Mouse (Mus musculus) lung, embryonic 16.5 days (tissue): ENCODE results near the gene Gan. TPM values are rescaled to one million over a fixed set of nuclear protein-coding genes. Genes with fewer than 3 reads are reported as not detected.
A peak's percentile ranks its signal among the peaks of the same experiment; 100 is the strongest.

Experiments
- ATAC-seq: fragments of 200-750 bp; cut with Nextera tagmentation; 2 replicates; pipeline ENCODE4 v1.8.0; 2017; ENCODE audit warnings: low read depth, mild to moderate bottlenecking, moderate library complexity
- H3K27ac ChIP-seq: fragments of 300-500 bp; sonication (generic); 2 replicates; pipeline ENCODE4 v1.5.1; 2014; ENCODE audit warnings: mild to moderate bottlenecking, control low read depth, low read length
- H3K27me3 ChIP-seq: fragments of 300-500 bp; sonication (generic); 2 replicates; pipeline ENCODE4 v1.6.1; 2014; ENCODE audit warnings: low read depth, low read length, mixed read lengths; ENCODE audit not compliant: control insufficient read depth, insufficient read depth
- H3K36me3 ChIP-seq: fragments of 300-500 bp; sonication (generic); 2 replicates; pipeline ENCODE4 v1.6.1; 2014; ENCODE audit warnings: low read length; ENCODE audit not compliant: control insufficient read depth, insufficient read depth
- H3K4me1 ChIP-seq: fragments of 300-500 bp; sonication (generic); replicated peaks from 2 replicates; pipeline ENCODE4 v1.6.1; 2014; ENCODE audit warnings: low read length, mixed read lengths; ENCODE audit not compliant: control insufficient read depth, insufficient read depth
- H3K4me2 ChIP-seq: fragments of 300-500 bp; sonication (generic); 2 replicates; pipeline ENCODE4 v1.6.1; 2014; ENCODE audit warnings: low read depth, low read length, control low read depth
- H3K4me3 ChIP-seq: fragments of 300-500 bp; sonication (generic); 2 replicates; pipeline ENCODE4 v1.5.1; 2014; ENCODE audit warnings: mild to moderate bottlenecking, low read length, control low read depth
- H3K9ac ChIP-seq: fragments of 300-500 bp; sonication (generic); 2 replicates; pipeline ENCODE4 v1.6.1; 2014; ENCODE audit warnings: low read length, control low read depth
- H3K9me3 ChIP-seq: fragments of 300-500 bp; sonication (generic); 2 replicates; pipeline ENCODE4 v1.6.1; 2016; ENCODE audit warnings: low read length; ENCODE audit not compliant: control insufficient read depth
- WGBS: fragments of 180-500 bp; shearing (Covaris S2); extraction: QIAGEN DNeasy Blood & Tissue Kit; methylation state at CpG from one replicate; pipeline ENCODE4 v1.1.7; 2014; 5-methylcytosine and 5-hydroxymethylcytosine counted together
- polyA plus RNA-seq: library from polyadenylated mRNA; unstranded; fragments of >200 nt; fragmentation: Nextera tagmentation; extraction: Ambion mirVana; gene quantifications from 2 replicates; pipeline ENCODE4 v1.2.1, GENCODE M21; 2015

Gan gene
- polyA plus RNA-seq, 1 experiment from 2014 or later, result 1.8 TPM

- H3K4me2 ChIP-seq, result no peak overlapping the region
- no peaks in the 10 kb centered on the region for H3K9me3 ChIP-seq
- no peak overlapping the region for H3K4me3 ChIP-seq
- H3K36me3 ChIP-seq, result no peaks in the 10 kb centered on the region
- H3K9ac ChIP-seq, result no peak overlapping the region
- H3K27me3 ChIP-seq, result no peaks in the 10 kb centered on the region
- peaks cover 8% of the 10 kb centered on the region; the same call in 1 of the 2 replicates for H3K4me1 ChIP-seq
- 80% methylated on average over 9 of the region's 9 CpGs for WGBS
- no peak overlapping the region for H3K27ac ChIP-seq
- ATAC-seq, result no peak
These were observed 39.5 kb upstream of the Gan start for GRCm38 (mm10) chr8:117118409-117118808.

DNA sequence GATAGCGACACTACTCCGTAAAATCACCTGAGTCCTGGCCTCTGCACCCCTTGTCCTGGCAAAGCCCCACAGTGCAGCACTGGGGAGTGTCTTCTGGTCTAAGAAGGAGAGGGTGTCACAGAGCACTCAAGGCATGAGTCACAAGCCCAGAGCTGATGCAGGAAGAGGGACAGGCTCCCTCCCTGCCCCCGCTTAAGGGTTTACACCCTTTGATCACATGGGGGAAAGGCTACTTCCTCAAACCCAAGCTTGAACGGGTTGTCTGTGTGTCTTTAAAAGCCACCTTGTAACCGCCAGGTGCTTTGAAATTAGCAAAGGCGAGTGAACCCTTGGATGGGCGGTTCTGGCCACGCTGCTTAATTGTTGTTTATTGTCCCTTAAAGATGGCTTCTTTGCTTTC is 36.7 kb upstream of the Gan start:
- no peak overlapping the region for H3K4me3 ChIP-seq
- no peak; the same call in 1 of the 2 replicates for ATAC-seq

DNA sequence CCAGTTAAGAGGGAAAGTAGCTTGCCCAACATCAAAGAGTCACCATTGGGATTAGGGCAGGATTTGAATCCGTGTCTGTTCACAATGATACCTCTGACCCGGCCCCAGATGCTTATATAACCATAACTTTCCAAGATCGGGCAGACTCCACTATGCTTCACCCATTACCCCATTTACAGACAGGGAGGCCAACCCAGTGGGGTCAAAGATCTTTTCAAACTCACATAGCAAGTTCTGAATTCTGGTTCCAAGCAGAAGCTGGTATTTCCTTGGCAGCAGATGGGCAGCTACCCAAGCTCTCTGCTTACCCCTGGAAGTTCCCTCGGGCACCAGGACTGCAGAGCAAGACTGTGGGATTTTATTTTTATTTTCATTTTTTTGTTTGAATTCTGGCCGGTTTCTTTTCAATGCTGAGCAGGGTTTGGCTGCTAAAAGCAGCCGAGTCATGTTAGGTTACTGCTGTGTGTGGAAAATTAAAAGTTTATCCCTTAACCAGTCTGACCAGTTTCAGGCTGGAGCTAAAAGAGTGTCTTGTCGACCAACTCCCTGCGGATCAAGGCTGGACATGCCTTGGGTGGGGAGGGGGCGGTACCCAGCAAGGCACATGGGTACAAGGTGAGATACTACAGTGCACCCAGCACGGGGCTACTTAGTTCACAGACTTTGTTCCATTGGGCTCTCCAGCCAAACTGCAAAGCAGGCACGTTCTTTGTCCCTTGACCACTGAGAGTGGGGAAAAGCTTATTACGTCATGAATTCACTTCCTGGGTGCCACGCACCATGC is 33.9 kb upstream of the Gan start:
- Histone ChIP-seq H3K27ac (no peak overlapping the region), H3K9ac (no peak overlapping the region), H3K9me3 (no peaks in the 10 kb centered on the region), H3K36me3 (no peaks in the 10 kb centered on the region), H3K27me3 (no peaks in the 10 kb centered on the region), H3K4me3 (no peak overlapping the region), H3K4me2 (no peak overlapping the region), H3K4me1 (no peaks in the 10 kb centered on the region; the same call in 1 of the 2 replicates)
- 62% methylated on average over 13 of the region's 13 CpGs for WGBS
- ATAC-seq, result peak; percentile 82

More for the DNA sequence above, 36.7 kb upstream of the Gan start:
- Histone ChIP-seq H3K4me2 (no peak overlapping the region), H3K9ac (no peak overlapping the region), H3K36me3 (no peaks in the 10 kb centered on the region), H3K4me1 (no peaks in the 10 kb centered on the region; the same call in 1 of the 2 replicates), H3K27ac (no peak overlapping the region), H3K27me3 (no peaks in the 10 kb centered on the region), H3K9me3 (no peaks in the 10 kb centered on the region)
- WGBS, result 62% methylated on average over 8 of the region's 8 CpGs

DNA sequence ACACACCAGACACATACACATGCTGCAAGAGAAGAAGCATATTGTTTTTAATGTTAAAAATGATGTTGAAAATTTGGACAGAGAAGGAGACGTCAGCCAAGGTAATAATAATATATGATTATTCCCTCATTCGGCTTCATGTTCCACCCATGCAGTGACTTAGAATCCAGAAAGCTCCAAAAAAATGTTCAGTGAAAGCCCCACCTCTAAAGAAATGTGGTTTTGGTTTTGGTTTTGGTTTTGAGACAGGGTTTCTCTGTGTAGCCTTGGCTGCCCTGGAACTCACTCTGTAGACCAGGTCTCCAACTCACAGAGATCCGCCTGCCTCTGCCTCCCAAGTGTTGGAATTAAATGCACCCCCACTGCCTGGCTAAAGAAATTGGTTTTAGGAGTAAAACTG is 32.1 kb upstream of the Gan start:
- no peak overlapping the region for H3K9ac ChIP-seq
- no peak overlapping the region for H3K4me3 ChIP-seq
- H3K9me3 ChIP-seq, result no peaks in the 10 kb centered on the region
- no peaks in the 10 kb centered on the region for H3K36me3 ChIP-seq
- no peak overlapping the region for H3K4me2 ChIP-seq
- no peak for ATAC-seq
- no peaks in the 10 kb centered on the region; the same call in 1 of the 2 replicates for H3K4me1 ChIP-seq
- no peak overlapping the region for H3K27ac ChIP-seq
- 86% methylated on average over 3 of the region's 3 CpGs for WGBS
- H3K27me3 ChIP-seq, result no peaks in the 10 kb centered on the region

DNA sequence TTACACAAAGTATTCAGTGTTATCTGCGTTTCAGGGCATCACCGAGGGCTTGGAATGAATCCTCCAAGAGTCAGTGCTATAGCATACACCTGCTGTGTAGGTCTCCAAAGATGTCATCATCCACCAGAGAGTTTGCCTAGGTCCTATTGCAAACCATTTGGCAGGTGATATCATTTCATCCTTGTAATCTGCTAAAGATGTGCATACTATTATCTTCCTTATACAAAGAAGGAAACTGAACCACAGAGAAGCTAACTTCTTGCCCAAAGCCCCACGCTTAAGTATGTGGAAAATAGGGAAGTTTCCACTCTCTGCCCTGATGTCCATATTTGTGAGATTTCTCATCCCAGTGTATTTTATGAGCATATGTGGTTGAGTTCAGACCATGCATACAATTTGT is 31.5 kb upstream of the Gan start:
- Histone ChIP-seq H3K9me3 (no peaks in the 10 kb centered on the region), H3K4me3 (no peak overlapping the region), H3K36me3 (no peaks in the 10 kb centered on the region), H3K27ac (no peak overlapping the region), H3K4me1 (no peaks in the 10 kb centered on the region; the same call in 1 of the 2 replicates), H3K27me3 (no peaks in the 10 kb centered on the region), H3K9ac (no peak overlapping the region), H3K4me2 (no peak overlapping the region)
- no peak for ATAC-seq
- WGBS, result 92% methylated on average over 3 of the region's 3 CpGs

GRCm38 (mm10) chr8:117127063-117127462 is 30.9 kb upstream of the Gan start:
- no peak overlapping the region for H3K4me2 ChIP-seq
- no peaks in the 10 kb centered on the region for H3K36me3 ChIP-seq
- 82% methylated on average over 8 of the region's 8 CpGs for WGBS
- no peak for ATAC-seq
- H3K9ac ChIP-seq, result no peak overlapping the region
- no peak overlapping the region for H3K4me3 ChIP-seq
- no peak overlapping the region for H3K27ac ChIP-seq
- no peaks in the 10 kb centered on the region; the same call in 1 of the 2 replicates for H3K4me1 ChIP-seq
- no peaks in the 10 kb centered on the region for H3K27me3 ChIP-seq
- H3K9me3 ChIP-seq, result no peaks in the 10 kb centered on the region

DNA sequence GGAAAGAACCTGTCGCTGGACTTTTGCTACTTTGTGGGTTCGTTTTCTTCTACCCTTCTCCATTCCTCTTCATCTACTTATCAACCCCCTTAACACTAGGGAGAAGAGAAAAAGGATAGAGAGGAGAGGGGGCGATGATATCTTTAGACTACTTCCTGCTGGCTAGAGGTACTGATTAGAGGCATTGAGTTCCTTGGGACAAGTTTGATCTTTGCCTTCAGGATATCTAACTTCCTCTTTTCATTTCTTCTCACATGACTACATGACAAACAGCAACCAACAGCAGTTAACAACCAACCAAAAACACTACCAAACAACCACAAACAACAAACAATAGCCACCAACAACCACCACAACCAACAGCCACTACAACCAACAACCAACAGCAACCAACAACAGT is 24.2 kb upstream of the Gan start:
- peaks cover 3% of the 10 kb centered on the region for H3K4me1 ChIP-seq
- H3K9ac ChIP-seq, result no peak overlapping the region
- no peak overlapping the region for H3K4me2 ChIP-seq
- H3K4me3 ChIP-seq, result no peak overlapping the region
- WGBS, result 88% methylated on average over 3 of the region's 3 CpGs
- H3K36me3 ChIP-seq, result no peaks in the 10 kb centered on the region
- H3K27me3 ChIP-seq, result no peaks in the 10 kb centered on the region
- H3K9me3 ChIP-seq, result no peaks in the 10 kb centered on the region
- no peak for ATAC-seq
- H3K27ac ChIP-seq, result no peak overlapping the region

DNA sequence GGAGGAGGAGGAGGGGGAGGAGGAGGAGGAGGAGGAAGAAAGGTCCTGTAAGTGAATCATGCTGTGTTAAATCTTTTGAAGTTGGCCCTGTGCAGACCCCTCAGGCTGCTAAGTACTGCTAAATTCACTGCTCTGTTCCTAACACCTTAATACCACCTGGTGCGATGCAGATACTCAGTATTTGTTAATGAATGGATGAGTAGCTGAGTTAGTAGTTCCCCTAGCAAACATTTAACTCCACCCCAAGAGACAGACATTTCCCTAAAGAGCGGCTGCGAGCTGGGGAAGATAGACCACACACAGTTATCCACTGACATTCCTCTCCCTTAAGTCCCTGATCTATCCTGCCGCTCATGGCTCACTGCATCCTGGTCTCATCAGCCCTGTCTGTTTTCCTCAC is 21.6 kb upstream of the Gan start:
- Histone ChIP-seq H3K27me3 (no peaks in the 10 kb centered on the region), H3K9me3 (no peaks in the 10 kb centered on the region), H3K4me2 (no peak overlapping the region), H3K9ac (no peak overlapping the region), H3K4me3 (no peak overlapping the region), H3K27ac (no peak overlapping the region), H3K4me1 (peaks cover 3% of the 10 kb centered on the region), H3K36me3 (no peaks in the 10 kb centered on the region)
- WGBS, result 21% methylated on average over 4 of the region's 4 CpGs
- ATAC-seq, result no peak

DNA sequence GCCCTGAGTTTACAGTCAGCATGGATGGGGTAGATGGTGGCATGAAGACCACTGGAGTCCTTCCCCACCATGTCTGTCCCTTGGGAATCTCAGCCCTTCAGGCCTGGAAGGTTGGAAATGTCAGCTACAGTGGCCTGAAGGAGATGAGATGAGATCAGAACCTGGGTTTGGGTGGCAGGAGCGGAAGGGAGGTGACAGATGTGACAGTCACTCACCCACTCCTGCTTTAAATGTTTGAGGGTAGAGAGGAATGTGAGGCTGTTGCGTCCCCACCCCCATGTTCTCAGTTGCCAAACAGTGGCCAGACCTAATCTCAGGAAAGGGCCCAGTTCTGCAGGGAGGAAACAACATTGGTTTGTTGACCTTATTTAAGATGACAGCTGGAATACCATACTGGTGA is 21.2 kb upstream of the Gan start:
- Histone ChIP-seq H3K36me3 (no peaks in the 10 kb centered on the region), H3K27me3 (no peaks in the 10 kb centered on the region), H3K4me1 (peaks cover 3% of the 10 kb centered on the region), H3K27ac (no peak overlapping the region), H3K4me3 (no peak overlapping the region), H3K9ac (no peak overlapping the region), H3K9me3 (no peaks in the 10 kb centered on the region), H3K4me2 (no peak overlapping the region)
- ATAC-seq, result no peak
- WGBS, result 26% methylated on average over 2 of the region's 2 CpGs
